Mouse (Mus musculus) CH12.LX (cell line): ENCODE data around the gene St8sia1. TPM values are rescaled to one million over a fixed set of nuclear protein-coding genes. Genes with fewer than 3 reads are reported as not detected.

Experiments used
- DNase-seq: peaks from one replicate; pipeline ENCODE4 v3.0.0-alpha.2; 2013; ENCODE audit errors: extremely low read depth
- H3K27ac ChIP-seq: 2 replicates; pipeline ENCODE4 v1.5.1; 2012; ENCODE audit warnings: low read depth, mild to moderate bottlenecking, control low read depth, moderate library complexity; ENCODE audit not compliant: insufficient read depth
- H3K27me3 ChIP-seq: replicated peaks from 2 replicates; pipeline ENCODE3; 2012; ENCODE audit warnings: inconsistent platforms
- H3K36me3 ChIP-seq, 2 experiments: replicated peaks in 1 of 2; 2 replicates each; pipeline versions ENCODE3 to v1.6.1; 2012; ENCODE audit warnings: inconsistent platforms in 1 of 2, low read length in 1 of 2, mild to moderate bottlenecking in 1 of 2, mixed read lengths in 1 of 2, moderate library complexity in 1 of 2; ENCODE audit not compliant: control insufficient read depth in 1 of 2, insufficient read depth in 1 of 2
- H3K4me1 ChIP-seq, 2 experiments: 2 replicates each; pipeline ENCODE4 v1.6.1; 2012; ENCODE audit warnings: inconsistent platforms in 1 of 2, moderate library complexity in 1 of 2; ENCODE audit not compliant: insufficient read depth in 2 of 2, control insufficient read depth in 1 of 2
- H3K4me2 ChIP-seq: 2 replicates; pipeline ENCODE4 v1.6.1; 2012; ENCODE audit warnings: low read depth, mild to moderate bottlenecking, control low read depth; ENCODE audit not compliant: poor library complexity, insufficient read depth, severe bottlenecking
- H3K4me3 ChIP-seq, 3 experiments: fragments of 150-350 bp in 1 of 3; sonication (generic) in 1 of 3; replicated peaks in 1 of 3; 2 replicates each; pipeline versions ENCODE3 to v1.5.1; 2011 to 2012; ENCODE audit warnings: low read depth in 2 of 3, low read length in 2 of 3, mild to moderate bottlenecking in 2 of 3, moderate library complexity in 2 of 3, control low read depth in 1 of 3, improper control_type of control experiment in 1 of 3, inconsistent platforms in 1 of 3, mixed read lengths in 1 of 3; ENCODE audit not compliant: poor library complexity in 1 of 3
- H3K79me2 ChIP-seq: replicated peaks from 2 replicates; pipeline ENCODE4 v1.6.1; 2012; ENCODE audit warnings: mild to moderate bottlenecking, moderate library complexity; ENCODE audit not compliant: control insufficient read depth, poor library complexity, insufficient read depth, severe bottlenecking; ENCODE audit errors: extremely low read depth
- H3K9ac ChIP-seq: 2 replicates; pipeline ENCODE4 v1.6.1; 2012; ENCODE audit warnings: low read depth, mild to moderate bottlenecking, control low read depth, moderate library complexity; ENCODE audit not compliant: insufficient read depth
- H3K9me3 ChIP-seq: replicated peaks from 2 replicates; pipeline ENCODE3; 2012; ENCODE audit warnings: low read length, inconsistent platforms, mixed read lengths
- CHD1 ChIP-seq: IDR thresholded peaks from 2 replicates; pipeline ENCODE4 v1.6.1; 2012; ENCODE audit warnings: low read depth, low read length, improper control_type of control experiment, inconsistent platforms
- ELF1 ChIP-seq: IDR thresholded peaks from 2 replicates; pipeline ENCODE4 v1.6.1; 2014; ENCODE audit warnings: low read depth, mild to moderate bottlenecking, inconsistent platforms, low read length, improper control_type of control experiment
- EP300 ChIP-seq: IDR thresholded peaks from 2 replicates; pipeline ENCODE4 v1.6.1; 2011; ENCODE audit warnings: low read length, improper control_type of control experiment
- GABPA ChIP-seq: IDR thresholded peaks from 2 replicates; pipeline ENCODE4 v1.6.1; 2012; ENCODE audit warnings: low read depth, low read length, improper control_type of control experiment, inconsistent platforms; ENCODE audit not compliant: insufficient replicate concordance
- IRF4 ChIP-seq: IDR thresholded peaks from 2 replicates; pipeline ENCODE4 v1.6.1; 2014; ENCODE audit warnings: low read depth, mild to moderate bottlenecking, inconsistent platforms, low read length, improper control_type of control experiment
- JUN ChIP-seq: IDR thresholded peaks from 2 replicates; pipeline ENCODE4 v1.6.1; 2011; ENCODE audit warnings: low read depth, mild to moderate bottlenecking, low read length, improper control_type of control experiment, moderate library complexity; ENCODE audit not compliant: insufficient read depth
- MAFK ChIP-seq: IDR thresholded peaks from 2 replicates; pipeline ENCODE4 v1.6.1; 2011; ENCODE audit warnings: low read length, improper control_type of control experiment; ENCODE audit not compliant: insufficient replicate concordance
- MAZ ChIP-seq: IDR thresholded peaks from 2 replicates; pipeline ENCODE4 v1.6.1; 2012; ENCODE audit warnings: low read depth, mild to moderate bottlenecking, inconsistent platforms, low read length, improper control_type of control experiment, moderate library complexity
- MEF2A ChIP-seq: IDR thresholded peaks from 2 replicates; pipeline ENCODE4 v1.6.1; 2014; ENCODE audit warnings: low read depth, mild to moderate bottlenecking, inconsistent platforms, low read length, improper control_type of control experiment, borderline replicate concordance
- MYC ChIP-seq: IDR thresholded peaks from 2 replicates; pipeline ENCODE4 v1.6.1; 2011; ENCODE audit warnings: low read depth, mild to moderate bottlenecking, improper control_type of control experiment, low read length
- POLR2A ChIP-seq: IDR thresholded peaks from 2 replicates; pipeline ENCODE4 v1.6.1; 2011; ENCODE audit warnings: low read depth, mild to moderate bottlenecking, improper control_type of control experiment, low read length
- RCOR1 ChIP-seq: conservative IDR thresholded peaks from 2 replicates; pipeline ENCODE4 v1.6.1; 2012; ENCODE audit warnings: low read depth, mild to moderate bottlenecking, inconsistent platforms, low read length, improper control_type of control experiment
- UBTF ChIP-seq: IDR thresholded peaks from 2 replicates; pipeline ENCODE4 v1.6.1; 2012; ENCODE audit warnings: low read depth, mild to moderate bottlenecking, inconsistent platforms, low read length, improper control_type of control experiment, moderate library complexity
- USF1 ChIP-seq: IDR thresholded peaks from 2 replicates; pipeline ENCODE4 v1.6.1; 2014; ENCODE audit warnings: low read depth, mild to moderate bottlenecking, inconsistent platforms, low read length, improper control_type of control experiment
- USF2 ChIP-seq: conservative IDR thresholded peaks from 2 replicates; pipeline ENCODE4 v1.6.1; 2011; ENCODE audit warnings: low read depth, low read length, improper control_type of control experiment
- ZNF384 ChIP-seq: IDR thresholded peaks from 2 replicates; pipeline ENCODE4 v1.6.1; 2012; ENCODE audit warnings: low read depth, low read length, improper control_type of control experiment, inconsistent platforms
- dilution Hi-C: fragments of 300-500 bp; cut with MboI; formaldehyde crosslinking; loops from 2 replicates; pipeline ENCODE4 v1.14.3; 2020; ENCODE audit warnings: low sequenced_read_pairs; ENCODE audit not compliant: extremely low pct_unique_long_range_greater_than_20kb, extremely low pct_ligation_motif_present
- in situ Hi-C: fragments of 300-500 bp; cut with MboI; formaldehyde crosslinking; loops from 3 replicates; pipeline ENCODE4 v1.14.3; 2019; ENCODE audit warnings: low sequenced_read_pairs, low pct_ligation_motif_present, low pct_unique_long_range_greater_than_20kb, mixed read lengths
- polyA plus RNA-seq: library from polyadenylated mRNA; unstranded; fragments of >175 nt; gene quantifications from 2 replicates; pipeline ENCODE4 v1.2.1, GENCODE M21; 2012; ENCODE audit warnings: low read depth; ENCODE audit not compliant: insufficient read length
- total RNA-seq, 2 experiments: library from RNA; depleted of rRNA; stranded (reverse); fragments of 300-350 nt in 1 of 2; fragments of >200 nt in 1 of 2; gene quantifications; 2 replicates each; pipeline ENCODE4 v1.2.3; 2012 to 2014

The St8sia1 gene
- total and polyA plus RNA-seq, 3 experiments = 0.13 to 0.51 (median 0.20) TPM

DNA sequence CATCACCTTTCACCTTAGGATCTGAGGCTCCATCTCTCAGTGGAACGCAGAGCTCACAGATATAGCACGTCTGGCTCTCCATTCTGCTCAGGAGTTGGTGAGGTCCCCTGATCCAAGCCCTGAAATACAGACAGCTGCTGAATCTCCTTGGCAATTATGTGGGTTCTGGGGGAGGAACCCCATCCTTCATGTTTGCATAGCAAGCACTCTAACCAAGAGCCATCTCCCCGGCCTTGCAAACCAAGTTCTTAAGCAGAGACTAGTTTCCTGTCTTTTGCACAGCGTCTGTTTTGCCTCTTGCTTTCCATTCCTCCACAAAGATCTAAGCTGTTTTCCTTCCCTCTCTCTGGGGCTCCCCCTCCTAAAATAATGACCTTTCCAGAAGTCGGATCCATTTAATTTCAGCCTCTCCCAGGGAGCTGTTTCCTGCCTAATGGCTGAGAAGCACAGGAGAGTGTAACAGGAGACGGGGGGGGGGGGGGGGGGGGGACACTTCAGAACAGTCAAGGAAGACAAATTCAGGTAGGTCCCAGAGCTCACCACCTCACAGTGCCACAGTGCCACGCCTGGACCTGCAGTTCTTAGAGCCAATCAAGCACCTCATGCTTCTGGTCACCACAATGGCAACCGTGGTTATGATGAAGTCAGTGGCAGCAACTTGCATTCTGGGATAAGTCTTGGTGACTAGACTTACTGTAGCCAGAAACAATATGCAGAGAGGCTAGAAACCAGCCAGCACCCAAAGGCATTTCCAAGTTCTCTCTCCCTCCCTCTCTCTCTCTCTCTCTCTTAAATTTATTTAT, 18.0 kb downstream of the St8sia1 start:
- Histone ChIP-seq H3K36me3 (no peaks in the 10 kb centered on the region), H3K79me2 (no peaks in the 10 kb centered on the region), H3K27me3 (no peaks in the 10 kb centered on the region), H3K9me3 (no peaks in the 10 kb centered on the region), H3K4me3 (no peak overlapping the region), H3K4me1 (peaks cover 2 to 36% of the 10 kb centered on the region in 2 experiments; a peak in 3 of 4 replicates), H3K4me2 (no peak overlapping the region), H3K27ac (no peak overlapping the region), H3K9ac (no peak overlapping the region)
- no peak for TF ChIP-seq UBTF
- no peak for TF ChIP-seq RCOR1
- TF ChIP-seq ELF1 = no peak
- TF ChIP-seq MAZ = no peak
- TF ChIP-seq IRF4 = no peak
- TF ChIP-seq JUN = no peak
- TF ChIP-seq CHD1 = no peak
- no peak for TF ChIP-seq EP300
- TF ChIP-seq ZNF384 = no peak
- no peak for TF ChIP-seq MYC
- DNase-seq = no peak
- in situ Hi-C loops = no loop called here
- dilution Hi-C loops = no loop called here

DNA sequence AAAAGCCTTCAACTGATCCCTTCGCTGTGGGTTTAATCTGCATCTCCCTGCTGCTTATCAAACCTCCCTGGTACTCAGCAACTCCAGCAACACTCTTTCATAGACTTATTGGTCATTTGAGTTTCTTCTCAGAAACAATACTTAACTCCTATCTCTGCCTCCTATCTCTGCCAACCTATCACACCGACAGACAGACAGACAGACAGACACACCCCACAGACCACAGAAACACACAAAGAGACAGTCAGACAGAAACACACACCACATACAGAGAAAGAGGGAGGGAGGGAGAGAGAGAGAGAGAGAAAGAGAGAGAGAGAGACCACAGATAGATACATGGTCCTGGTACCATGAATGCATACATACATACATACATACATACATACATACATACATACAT, 18.8 kb downstream of the St8sia1 start:
- H3K36me3 ChIP-seq = no peaks in the 10 kb centered on the region
- dilution Hi-C loops = no loop called here
- no peaks in the 10 kb centered on the region for H3K9me3 ChIP-seq
- peaks cover 2 to 34% of the 10 kb centered on the region in 2 experiments; a peak in 3 of 4 replicates for H3K4me1 ChIP-seq
- no peaks in the 10 kb centered on the region for H3K27me3 ChIP-seq
- in situ Hi-C loops = no loop called here
- H3K4me2 ChIP-seq = no peak overlapping the region
- no peak overlapping the region for H3K27ac ChIP-seq
- H3K79me2 ChIP-seq = no peaks in the 10 kb centered on the region
- TF ChIP-seq MAFK = no peak
- TF ChIP-seq EP300 = no peak
- TF ChIP-seq MYC = no peak
- no peak for TF ChIP-seq POLR2A
- TF ChIP-seq GABPA = no peak
- TF ChIP-seq MEF2A = no peak
- no peak for TF ChIP-seq CHD1
- no peak for TF ChIP-seq USF2
- TF ChIP-seq USF1 = no peak
- TF ChIP-seq IRF4 = no peak
- no peak for DNase-seq
- no peak overlapping the region for H3K4me3 ChIP-seq
- H3K9ac ChIP-seq = no peak overlapping the region
